Mouse (Mus musculus) liver, postnatal 0 days (tissue): ENCODE results near the gene Cyp46a1.

Source experiments
- CTCF ChIP-seq: sonication (generic); IDR thresholded peaks from 2 replicates; pipeline ENCODE4 v1.5.1; 2016; ENCODE audit warnings: antibody characterized with exemption, low read depth
- EP300 ChIP-seq: IDR thresholded peaks from 2 replicates; pipeline ENCODE4 v1.6.1; 2016; ENCODE audit warnings: antibody characterized with exemption, low read depth, mild to moderate bottlenecking

- no peak for TF ChIP-seq CTCF
- no peak for TF ChIP-seq EP300
These were observed 20.9 kb upstream of the Cyp46a1 start for GRCm38 (mm10) chr12:108313244-108313772.
